Mouse (Mus musculus): ENCODE measurements around the gene Rtkn.

The Rtkn gene

DNA sequence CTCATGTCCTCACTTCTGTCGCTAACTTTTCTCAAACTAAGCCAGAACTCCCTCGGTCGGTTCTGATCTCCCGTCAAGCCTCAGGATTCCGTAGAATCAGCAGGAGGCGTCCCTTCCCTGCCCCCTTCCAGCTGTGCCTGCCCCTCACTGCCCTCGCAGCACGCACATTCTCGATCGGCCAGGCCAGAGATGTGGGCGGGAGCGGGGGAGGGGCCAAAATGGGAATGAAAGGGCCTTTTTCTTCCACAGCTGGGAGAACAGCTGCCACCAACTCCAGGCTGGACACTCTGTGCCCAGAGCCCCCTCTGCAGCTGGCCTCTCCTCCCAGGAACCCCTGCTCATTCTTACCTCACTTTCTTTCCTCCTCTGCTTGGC is 2.3 kb downstream of the Rtkn start:
- DNase-seq (ENCODE audit: low read depth in 2 of 2, low spot score in 2 of 2), result no peak

DNA sequence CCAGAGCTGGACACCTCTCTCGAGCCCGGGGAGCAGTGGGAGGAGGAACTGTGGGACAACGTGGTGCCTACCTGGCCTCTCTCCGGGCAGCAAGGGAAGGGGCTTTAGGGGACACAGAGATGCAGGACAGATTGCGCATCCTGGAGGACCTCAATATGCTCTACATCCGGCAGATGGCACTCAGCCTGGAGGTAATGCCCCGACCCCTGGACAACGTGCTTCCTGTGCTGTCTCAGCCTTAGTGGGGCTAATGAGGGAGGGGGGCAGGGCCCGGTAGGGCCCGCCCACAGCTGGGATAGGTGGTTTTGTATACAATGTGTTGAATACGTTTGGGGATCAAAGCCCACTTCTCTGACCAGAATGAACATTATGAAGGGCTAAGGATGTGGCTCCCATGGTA is 2.8 kb downstream of the Rtkn start:
- DNase-seq (ENCODE audit: low read depth in 2 of 2, low spot score in 2 of 2), result no peak

DNA sequence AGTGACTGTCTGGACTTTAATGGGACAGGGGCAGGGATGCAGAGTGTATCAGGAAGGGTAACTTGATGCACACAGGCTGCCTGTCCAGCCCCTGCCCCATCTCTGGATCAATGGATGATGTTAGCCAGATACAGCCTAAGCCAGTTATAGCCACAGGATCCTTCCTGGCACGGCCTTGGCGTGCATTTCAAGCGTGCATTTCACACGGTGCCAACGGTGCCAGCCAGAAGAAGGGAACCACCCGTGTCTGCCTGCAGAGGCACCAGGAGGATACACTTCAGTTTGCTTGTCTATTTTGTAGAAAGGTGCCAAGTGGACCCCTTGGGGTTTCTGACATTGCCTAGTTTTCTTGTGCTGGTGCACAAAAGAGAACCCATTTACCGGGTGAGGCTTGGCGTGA is 4.8 kb downstream of the Rtkn start:
- no peak for DNase-seq (ENCODE audit: low read depth in 2 of 2, low spot score in 2 of 2)

DNA sequence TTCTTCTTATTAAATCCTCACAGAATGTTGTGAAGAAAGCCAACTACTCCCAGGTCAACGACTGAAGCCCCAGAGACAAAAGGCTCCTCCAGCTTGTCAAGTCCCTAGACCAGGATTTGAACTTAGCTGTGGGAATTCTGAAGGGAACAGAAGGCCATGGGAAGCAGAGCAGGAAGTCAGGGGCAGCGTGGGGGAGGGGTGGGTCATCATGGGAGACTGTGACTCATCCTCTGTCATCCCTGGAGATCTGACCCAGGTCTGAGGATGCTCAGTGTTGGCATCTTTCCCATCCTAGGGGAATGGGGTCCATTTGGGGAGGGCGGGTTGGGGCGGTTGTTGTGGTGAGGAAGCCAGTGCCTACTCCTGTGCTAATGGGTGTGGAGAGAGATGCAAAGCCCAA is 6.4 kb downstream of the Rtkn start:
- no peak for DNase-seq (ENCODE audit: low read depth in 2 of 2, low spot score in 2 of 2)

DNA sequence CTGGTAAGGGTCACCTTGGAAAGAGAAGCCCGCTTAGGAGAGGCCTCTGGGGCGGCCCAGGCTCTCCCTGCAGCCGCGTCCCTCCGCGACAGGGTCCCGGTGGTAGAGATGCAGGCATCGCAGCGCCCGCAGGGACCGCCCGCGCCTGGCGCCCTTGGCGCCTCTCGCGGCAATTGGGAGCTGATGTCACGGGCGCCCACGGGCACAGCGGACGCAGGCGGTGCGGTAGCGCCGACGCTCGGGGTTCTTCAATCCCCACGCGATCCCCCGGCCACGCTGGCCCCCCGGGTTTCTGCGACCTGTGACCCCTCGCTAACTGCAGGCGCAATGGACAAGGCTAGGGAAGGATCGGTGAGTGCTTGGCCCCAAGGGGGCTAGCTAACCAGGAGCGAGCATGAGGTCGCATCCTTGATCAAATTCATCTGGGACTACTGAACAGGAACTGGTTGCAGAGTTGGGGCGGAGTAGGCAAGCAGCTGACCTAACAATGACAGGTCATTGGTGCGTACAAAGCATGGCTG is 7.0 kb downstream of the Rtkn start:
- no peak for DNase-seq (ENCODE audit: low read depth in 2 of 2, low spot score in 2 of 2)

DNA sequence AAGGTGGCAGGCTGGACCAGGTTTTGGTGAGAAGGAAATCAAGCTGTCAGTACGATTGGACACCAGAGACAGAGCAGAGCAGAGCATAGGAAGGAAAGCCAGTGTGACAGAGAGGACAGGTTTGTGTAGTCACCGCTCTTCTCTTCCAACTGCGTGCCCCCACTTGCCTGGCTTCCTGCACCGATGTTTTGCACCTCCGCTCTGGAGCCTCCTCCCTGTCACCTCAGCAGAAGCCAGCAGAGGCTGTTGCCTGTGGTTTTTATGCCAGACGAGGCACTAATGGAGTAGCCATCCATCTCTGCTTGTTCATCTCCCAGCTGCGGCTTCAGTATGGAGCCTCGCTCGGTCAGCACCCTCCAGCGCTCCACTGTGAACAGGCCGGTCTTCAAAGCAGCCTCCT is 7.6 kb downstream of the Rtkn start:
- no peak for DNase-seq (ENCODE audit: low read depth in 2 of 2, low spot score in 2 of 2)

DNA sequence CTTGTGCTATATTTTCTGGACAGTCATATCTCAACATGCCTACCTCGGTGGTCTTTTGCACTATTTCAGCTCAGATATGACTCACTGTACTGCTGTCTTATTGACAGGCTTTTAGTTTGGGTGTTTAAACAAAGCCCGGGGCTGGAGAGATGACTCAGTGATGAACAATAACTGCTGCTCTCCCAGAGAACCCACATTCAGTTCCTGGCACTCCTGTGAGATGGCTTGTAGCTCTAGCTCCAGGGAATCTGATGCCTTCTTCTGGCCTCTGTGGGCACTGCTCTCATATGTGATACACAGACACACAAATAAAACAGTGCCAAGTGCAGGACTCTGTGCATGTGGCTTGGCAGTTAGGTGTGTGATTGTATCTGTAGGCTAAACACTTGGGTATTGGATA is 9.9 kb downstream of the Rtkn start:
- DNase-seq (ENCODE audit: low read depth in 2 of 2, low spot score in 2 of 2), result no peak

DNA sequence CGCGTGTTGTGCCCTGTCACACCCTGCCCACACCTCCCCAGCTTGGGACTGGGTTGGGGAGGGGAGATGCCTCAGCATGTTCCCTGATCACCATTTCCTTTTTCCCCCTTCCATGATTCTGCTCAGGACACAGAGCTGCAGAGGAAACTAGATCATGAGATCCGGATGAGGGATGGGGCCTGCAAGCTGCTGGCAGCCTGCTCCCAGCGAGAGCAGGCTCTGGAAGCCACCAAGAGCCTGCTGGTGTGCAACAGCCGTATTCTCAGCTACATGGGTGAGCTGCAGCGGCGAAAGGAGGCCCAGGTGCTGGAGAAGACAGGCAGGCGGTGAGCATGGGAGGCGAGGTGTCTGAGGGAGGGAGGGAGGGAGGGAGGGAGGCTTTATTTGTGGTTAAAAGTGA is 10.5 kb downstream of the Rtkn start:
- DNase-seq (ENCODE audit: low read depth in 2 of 2, low spot score in 2 of 2), result no peak

DNA sequence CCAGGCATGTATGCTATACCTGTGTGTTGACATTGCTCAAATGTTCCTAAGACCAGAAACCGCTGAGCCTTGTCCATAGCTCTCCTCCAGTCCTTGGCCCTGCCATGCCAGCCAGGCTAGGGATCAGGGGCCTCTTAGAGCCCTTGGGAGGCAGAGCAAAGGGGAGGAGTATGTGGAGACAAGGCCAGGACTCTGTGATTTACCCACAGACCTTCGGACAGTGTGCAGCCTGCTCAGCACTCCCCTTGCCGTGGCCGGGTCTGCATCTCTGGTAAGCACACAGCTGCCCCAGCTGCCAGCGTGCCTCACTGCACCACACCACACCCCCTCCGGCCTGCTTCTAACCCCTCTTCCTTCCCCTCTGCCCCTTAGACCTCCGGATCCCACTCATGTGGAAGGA is 12.0 kb downstream of the Rtkn start:
- DNase-seq (ENCODE audit: low read depth in 2 of 2, low spot score in 2 of 2), result no peak

DNA sequence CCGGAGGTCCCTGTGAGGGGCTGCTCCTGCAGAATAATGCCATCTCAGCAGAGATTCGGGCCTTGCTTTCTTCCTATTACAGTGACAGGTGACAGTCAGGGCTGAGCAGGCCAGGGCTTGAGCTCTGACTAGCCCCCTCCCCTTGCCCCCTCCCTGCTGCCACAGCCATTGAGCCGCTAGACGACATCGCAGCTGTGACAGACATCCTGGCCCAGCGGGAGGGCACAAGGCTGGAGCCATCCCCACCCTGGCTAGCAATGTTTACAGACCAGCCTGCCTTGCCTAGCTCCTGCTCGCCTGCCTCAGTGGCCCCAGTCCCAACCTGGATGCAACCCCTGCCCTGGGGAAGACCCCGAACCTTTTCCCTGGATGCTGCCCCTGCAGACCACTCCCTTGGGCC is 16.5 kb downstream of the Rtkn start:
- DNase-seq (ENCODE audit: low read depth in 2 of 2, low spot score in 2 of 2), result no peak

DNA sequence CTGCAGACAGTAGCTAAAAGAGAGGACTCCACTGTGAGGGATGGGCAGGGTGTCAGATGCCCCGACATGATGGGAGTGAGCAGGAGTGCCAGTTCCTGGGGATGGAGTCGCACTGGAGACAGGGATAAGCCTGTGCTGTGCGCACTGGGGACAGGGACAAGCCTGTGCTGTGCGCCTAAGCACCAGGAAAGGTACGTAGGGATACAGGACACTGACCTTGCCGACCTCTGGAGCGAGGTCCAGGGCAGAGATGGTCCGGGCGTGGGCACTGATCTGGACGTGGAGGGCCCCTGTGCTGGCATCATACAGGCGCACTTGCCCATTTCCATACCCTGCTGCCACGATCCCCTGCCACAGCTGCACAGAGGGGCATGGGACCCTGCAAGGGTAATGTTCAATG is 17.8 kb downstream of the Rtkn start:
- no peak for DNase-seq (ENCODE audit: low read depth in 2 of 2, low spot score in 2 of 2)

DNA sequence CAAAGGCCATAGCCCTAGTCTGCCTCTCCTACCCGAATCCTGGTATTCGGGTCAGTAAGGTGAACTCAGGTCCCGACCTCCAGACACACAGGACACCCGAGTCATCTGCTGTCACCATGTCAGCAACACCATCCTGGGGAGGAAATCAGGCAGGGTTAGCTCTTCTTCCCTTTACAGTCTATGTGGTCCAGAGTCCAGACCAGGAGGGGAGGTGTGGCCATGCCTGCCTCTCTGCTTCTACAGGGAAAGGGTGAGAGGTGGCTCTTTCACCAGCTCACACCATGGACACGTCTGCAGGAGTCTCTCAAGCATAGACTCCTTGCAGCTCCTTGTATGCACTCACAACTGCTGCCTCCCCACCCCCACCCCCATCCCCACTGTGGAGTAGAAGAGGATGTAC is 18.2 kb downstream of the Rtkn start:
- DNase-seq (ENCODE audit: low read depth in 2 of 2, low spot score in 2 of 2), result no peak

DNA sequence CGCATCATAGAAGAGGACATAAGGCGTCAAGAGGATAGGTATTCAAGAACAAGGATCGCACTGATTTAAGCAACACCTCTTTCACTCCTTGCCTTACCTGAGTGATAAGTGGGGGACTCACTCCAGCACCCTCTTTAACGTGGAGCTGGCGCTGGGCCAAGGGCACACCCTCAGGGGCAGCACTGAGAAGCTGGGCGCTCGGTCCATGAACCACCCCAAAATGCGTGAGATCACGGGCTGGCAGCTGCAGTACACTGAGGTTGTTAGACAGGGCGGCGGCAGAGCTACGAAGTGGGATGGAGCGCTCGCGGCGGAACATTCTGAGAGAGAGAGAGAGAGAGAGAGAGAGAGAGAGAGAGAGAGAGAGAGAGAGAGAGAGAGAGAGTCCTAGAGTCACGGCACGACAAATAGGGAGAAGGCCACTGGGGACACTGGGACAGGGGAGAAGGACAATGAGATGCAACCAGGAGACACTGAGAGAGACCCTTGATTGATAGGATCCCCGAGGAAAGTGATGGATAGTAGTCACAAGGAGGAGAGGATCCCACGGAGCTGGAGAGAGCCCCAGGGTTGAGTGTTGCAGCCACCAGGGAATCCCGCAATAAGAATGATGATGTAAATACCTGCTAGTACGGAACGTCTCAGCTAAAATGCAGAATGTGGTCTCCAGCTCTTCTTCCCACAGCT is 20.4 kb downstream of the Rtkn start:
- no peak for DNase-seq (ENCODE audit: low read depth in 2 of 2, low spot score in 2 of 2)

DNA sequence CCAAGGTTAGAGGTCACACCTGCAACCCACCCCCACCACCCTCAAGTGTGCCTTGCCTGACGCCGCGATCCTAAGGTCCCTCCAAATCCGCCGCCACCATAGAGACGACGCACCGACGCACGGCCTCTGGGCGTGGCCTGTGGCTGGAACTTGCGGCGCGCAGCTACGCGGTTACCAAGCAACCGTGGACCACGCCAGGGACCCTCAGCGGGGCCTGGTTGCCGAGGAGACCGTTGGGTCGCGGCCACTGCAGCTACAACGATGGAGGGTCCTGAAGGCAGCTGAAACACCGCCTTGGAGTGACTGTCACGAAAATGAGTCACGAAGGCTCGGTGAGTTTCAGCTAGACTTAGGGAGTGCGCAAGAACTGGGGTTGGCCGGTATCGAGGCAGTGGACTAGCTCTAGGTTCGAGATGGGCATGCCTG is 21.0 kb downstream of the Rtkn start, which contains the start of the genes Wdr54 and 1700003E16Rik:
Gene Wdr54 (minus strand): TSS at position 139 of the 426 bp plus-strand sequence.
Gene 1700003E16Rik (plus strand): TSS at position 146 of the 426 bp plus-strand sequence.
- no peak for DNase-seq (ENCODE audit: low read depth in 2 of 2, low spot score in 2 of 2)

DNA sequence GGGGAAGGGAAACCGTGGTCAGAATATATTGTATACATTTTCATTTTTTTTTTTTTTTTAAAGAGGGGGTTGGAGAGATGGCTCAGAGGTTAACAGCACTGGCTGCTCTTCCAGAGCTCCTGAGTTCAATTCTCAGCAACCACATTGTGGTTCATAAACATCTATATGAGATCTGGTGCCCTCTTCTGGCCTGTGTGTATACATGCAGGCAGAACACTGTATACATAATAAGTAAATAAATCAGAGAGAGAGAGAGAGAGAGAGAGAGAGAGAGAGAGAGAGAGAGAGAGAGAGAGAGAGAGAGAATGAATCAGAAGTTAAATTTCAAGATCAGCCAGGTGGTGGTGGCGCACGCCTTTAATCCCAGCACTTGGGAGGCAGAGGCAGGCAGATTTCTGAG is 24.2 kb downstream of the Rtkn start:
- DNase-seq (ENCODE audit: low read depth in 2 of 2, low spot score in 2 of 2), result peak; percentile 32 to 46

DNA sequence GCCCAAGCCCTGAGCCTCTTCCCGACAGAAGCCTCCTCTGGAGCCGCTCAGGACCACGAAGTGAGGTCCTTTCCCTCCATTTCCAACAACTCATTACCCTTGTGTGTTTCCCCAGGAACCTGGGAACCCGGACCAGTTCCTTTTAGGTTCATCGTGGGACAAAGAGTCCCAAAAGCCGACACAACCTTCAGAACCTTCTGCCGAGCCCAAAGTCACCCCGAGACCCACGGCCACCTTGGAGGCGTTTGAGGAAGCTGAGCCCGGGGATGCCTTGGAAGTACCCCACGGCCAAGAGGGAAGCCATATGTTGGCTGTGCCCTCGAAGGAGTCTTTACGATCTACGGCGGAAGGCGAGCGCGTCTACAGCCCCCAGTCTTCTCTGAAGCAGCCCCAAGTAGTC is 26.2 kb downstream of the Rtkn start:
- no peak for DNase-seq (ENCODE audit: low read depth in 2 of 2, low spot score in 2 of 2)

DNA sequence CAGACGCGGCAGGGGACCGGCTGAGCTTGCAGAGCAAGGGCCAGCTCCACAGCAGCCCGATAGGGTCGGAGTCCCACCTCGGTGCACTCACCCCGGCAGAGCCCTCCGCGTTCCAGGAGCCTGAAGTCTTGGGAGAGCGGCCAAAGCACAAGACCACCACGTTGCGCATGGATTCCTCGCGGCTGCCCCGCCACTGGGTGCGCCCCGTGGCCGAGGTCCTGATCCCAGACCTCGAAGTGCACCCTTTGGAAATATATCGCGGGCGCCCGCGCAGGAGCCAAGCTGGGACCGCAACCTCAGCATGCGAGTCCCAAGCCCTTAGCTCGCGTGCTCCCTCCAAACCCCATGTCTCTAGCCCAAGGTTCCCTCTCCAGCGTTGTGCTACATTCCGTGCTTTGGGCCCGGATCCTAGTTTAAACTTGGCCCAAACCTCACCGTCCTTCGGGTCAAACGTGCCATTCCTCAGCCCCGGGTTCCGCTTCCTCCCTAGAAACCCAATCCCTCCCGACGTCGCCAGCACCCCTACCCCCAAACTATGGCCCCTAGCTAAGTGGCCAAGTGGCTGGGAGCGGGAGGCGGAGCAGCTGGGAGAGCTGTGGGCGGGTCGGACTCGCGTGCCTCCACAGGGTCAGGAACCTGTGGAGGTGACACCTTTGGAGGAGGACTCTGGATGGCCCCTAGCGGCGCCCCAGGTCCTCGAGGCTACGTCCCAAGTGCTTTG is 26.8 kb downstream of the Rtkn start:
- DNase-seq (ENCODE audit: low read depth in 2 of 2, low spot score in 2 of 2), result no peak

DNA sequence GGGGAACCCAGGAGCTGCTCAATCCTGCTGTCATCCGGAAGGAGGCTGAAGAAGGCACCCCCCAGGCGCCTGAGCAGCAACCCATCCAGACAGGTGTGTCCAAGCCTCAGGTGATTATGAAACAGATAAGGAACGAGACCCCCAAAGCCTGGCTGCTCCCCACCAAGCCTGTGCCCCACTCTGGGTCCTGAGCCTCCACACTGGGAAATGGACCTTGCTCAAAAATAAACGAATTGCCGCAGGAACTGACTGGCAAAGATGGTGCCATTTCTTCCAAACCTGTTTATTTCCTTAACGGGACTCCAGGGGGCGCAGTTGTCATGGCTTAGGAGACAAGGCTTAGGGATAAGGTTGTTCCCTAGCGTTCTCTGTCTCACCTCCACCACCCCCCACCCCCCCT is 27.4 kb downstream of the Rtkn start:
- DNase-seq (ENCODE audit: low read depth in 2 of 2, low spot score in 2 of 2), result peak; percentile 44 to 48

DNA sequence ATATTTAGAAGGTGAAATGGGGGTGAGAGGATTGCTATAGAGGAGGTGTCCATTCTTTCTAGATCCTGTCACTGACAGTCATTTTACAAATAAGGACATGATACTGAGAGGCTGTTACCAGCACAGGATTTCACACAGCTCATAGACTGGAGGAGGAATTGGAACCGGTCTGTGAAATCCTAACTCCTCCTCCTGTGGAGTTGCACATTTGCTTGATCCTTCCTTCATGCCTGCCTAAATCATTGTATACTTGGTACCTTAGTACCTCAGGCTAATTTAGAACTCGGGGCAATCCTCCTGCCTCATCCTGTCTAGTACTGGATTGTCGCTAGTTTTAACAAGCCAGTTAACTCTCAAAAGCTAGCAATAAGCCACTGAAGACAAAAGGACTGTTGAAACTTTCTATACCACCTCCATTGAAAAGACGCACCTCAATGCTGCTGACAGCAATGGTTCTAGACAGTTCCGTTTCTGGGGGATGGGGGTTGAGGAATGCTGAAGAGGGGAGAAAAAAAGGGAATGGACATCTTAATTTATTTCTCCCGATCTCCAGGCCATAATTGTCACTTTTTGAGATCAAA is 29.9 kb downstream of the Rtkn start:
- no peak for DNase-seq (ENCODE audit: low read depth in 2 of 2, low spot score in 2 of 2)

DNA sequence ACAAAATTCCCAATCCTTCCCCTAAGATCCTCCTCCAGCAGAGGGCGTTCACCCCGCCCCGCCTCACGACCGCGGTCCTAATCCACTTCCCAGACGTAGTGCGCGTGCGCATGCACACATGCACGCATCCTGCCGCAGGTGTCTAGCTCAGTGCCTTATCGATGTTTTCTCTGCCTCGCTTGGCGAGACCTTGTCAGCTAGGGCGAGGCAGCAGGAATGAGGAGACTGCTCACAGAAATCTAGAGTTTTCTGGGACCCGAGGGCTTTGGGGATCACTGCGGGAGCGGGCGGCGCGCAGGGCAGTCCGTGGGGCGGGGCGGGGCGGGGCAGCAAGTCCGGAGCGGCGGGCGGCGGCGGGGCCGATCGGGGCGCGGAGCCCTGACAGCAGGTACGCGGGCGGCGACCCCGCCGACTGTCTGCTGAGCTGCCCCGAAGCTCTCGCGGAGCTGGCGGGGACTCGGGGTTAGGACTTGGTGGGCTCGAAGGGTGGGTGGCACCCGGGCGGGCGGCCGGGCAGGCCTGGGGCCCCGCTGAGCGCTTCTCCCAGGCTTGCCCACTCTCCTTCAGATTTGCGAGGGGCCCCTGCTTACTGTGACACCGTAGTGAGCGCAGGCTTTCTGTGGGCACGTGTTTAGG is 30.5 kb downstream of the Rtkn start, which contains the start of gene Dctn1:
Gene Dctn1 (plus strand): TSS at position 314 of the 636 bp plus-strand sequence.
- DNase-seq (ENCODE audit: low read depth in 2 of 2, low spot score in 2 of 2), result peak; percentile 92

DNA sequence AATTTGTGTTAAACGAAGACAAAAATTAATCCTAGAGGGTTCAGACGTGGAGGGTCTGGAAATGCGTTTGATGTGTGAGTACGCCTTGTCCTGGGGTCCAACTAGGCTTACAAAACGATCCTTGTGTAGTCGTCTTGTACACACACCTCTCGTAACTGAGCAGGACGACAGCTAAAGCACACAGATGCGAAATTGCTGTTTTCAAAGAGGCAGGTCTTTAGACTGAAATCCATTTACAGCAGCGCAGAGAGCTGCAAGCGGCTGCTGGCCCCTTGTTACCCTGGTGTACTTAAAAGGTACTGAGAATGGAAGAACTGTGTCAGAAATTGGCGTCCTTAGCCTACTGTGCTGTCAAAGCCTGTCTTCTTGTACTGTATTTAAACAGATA is 31.0 kb downstream of the Rtkn start:
- DNase-seq (ENCODE audit: low read depth in 2 of 2, low spot score in 2 of 2), result peak in 1 of 2 experiments; percentile 24

DNA sequence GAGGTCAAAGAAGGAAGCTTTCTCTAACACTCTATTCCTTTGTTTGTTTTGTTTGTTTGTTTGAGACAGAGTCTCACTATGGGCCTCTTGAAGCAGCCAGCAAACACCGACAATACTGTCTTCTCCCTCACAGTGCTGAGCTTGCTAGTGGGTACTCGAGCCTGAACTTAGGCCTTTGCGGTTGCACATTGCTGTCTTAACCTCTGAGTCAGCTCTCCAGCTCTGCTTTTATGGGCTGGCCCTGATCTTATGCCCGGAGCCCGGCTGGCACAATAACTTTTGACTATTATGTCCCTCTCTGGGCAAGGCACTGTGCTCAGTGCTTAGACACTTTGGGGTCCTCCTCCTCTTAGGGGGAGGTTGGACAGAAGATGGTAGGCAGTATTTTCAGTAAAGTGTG is 34.6 kb downstream of the Rtkn start:
- DNase-seq (ENCODE audit: low read depth in 2 of 2, low spot score in 2 of 2), result no peak
